Mouse (Mus musculus): ENCODE measurements around the gene Taf11. TPM values are rescaled to one million over a fixed set of nuclear protein-coding genes. Genes with fewer than 3 reads are reported as not detected.

The Taf11 gene
- polyA plus RNA-seq, 1 experiment = 30.4 TPM

- H3K36me3 ChIP-seq (ENCODE audit: control insufficient read depth, insufficient read depth, low read length) = no peaks in the 10 kb centered on the region
- peaks cover 2% of the 10 kb centered on the region for H3K4me1 ChIP-seq (ENCODE audit: control insufficient read depth, insufficient read depth, low read length)
- H3K4me3 ChIP-seq (ENCODE audit: control insufficient read depth, low read depth, low read length) = peak overlapping the region; percentile 81
- TF ChIP-seq CTCF (IDR thresholded peaks at IDR 0.05; ENCODE audit: control insufficient read depth, insufficient read depth, insufficient replicate concordance, low read depth, low read length) = no peak
- TF ChIP-seq POLR2A (IDR thresholded peaks at IDR 0.05; ENCODE audit: control insufficient read depth, low read depth, low read length) = no peak
- H3K27ac ChIP-seq (ENCODE audit: control insufficient read depth, insufficient read depth, low read depth, low read length) = no peak overlapping the region
- H3K27me3 ChIP-seq (ENCODE audit: control insufficient read depth, insufficient read depth, low read length) = no peaks in the 10 kb centered on the region
Measured at GRCm38 (mm10) chr17:27871851-27872250, 37.8 kb downstream of the Taf11 start.

- no peak for TF ChIP-seq CTCF (IDR thresholded peaks at IDR 0.05; ENCODE audit: control insufficient read depth, insufficient read depth, insufficient replicate concordance, low read depth, low read length)
- TF ChIP-seq POLR2A (IDR thresholded peaks at IDR 0.05; ENCODE audit: control insufficient read depth, low read depth, low read length) = no peak
- Histone ChIP-seq H3K36me3 (ENCODE audit: control insufficient read depth, insufficient read depth, low read length) (no peaks in the 10 kb centered on the region), H3K4me3 (ENCODE audit: control insufficient read depth, low read depth, low read length) (no peak overlapping the region), H3K4me1 (ENCODE audit: control insufficient read depth, insufficient read depth, low read length) (no peaks in the 10 kb centered on the region; the same call in 1 of the 2 replicates), H3K27ac (ENCODE audit: control insufficient read depth, insufficient read depth, low read depth, low read length) (no peak overlapping the region), H3K27me3 (ENCODE audit: control insufficient read depth, insufficient read depth, low read length) (no peaks in the 10 kb centered on the region)
Measured at GRCm38 (mm10) chr17:27866737-27867136, 42.9 kb downstream of the Taf11 start.

- no peak overlapping the region for H3K27ac ChIP-seq (ENCODE audit: control insufficient read depth, insufficient read depth, low read depth, low read length)
- TF ChIP-seq POLR2A (IDR thresholded peaks at IDR 0.05; ENCODE audit: control insufficient read depth, low read depth, low read length) = no peak
- TF ChIP-seq CTCF (IDR thresholded peaks at IDR 0.05; ENCODE audit: control insufficient read depth, insufficient read depth, insufficient replicate concordance, low read depth, low read length) = no peak
- H3K36me3 ChIP-seq (ENCODE audit: control insufficient read depth, insufficient read depth, low read length) = no peaks in the 10 kb centered on the region
- H3K4me1 ChIP-seq (ENCODE audit: control insufficient read depth, insufficient read depth, low read length) = no peaks in the 10 kb centered on the region; the same call in 1 of the 2 replicates
- no peaks in the 10 kb centered on the region for H3K27me3 ChIP-seq (ENCODE audit: control insufficient read depth, insufficient read depth, low read length)
- no peak overlapping the region for H3K4me3 ChIP-seq (ENCODE audit: control insufficient read depth, low read depth, low read length)
Measured at GRCm38 (mm10) chr17:27865461-27865860, 44.2 kb downstream of the Taf11 start.

GRCm38 (mm10) chr17:27859131-27859530, 50.5 kb downstream of the Taf11 start:
- Histone ChIP-seq H3K36me3 (ENCODE audit: control insufficient read depth, insufficient read depth, low read length) (no peaks in the 10 kb centered on the region), H3K27ac (ENCODE audit: control insufficient read depth, insufficient read depth, low read depth, low read length) (no peak overlapping the region), H3K4me1 (ENCODE audit: control insufficient read depth, insufficient read depth, low read length) (peaks cover 5% of the 10 kb centered on the region), H3K4me3 (ENCODE audit: control insufficient read depth, low read depth, low read length) (no peak overlapping the region), H3K27me3 (ENCODE audit: control insufficient read depth, insufficient read depth, low read length) (no peaks in the 10 kb centered on the region)
- TF ChIP-seq CTCF (IDR thresholded peaks at IDR 0.05; ENCODE audit: control insufficient read depth, insufficient read depth, insufficient replicate concordance, low read depth, low read length) (no peak), POLR2A (IDR thresholded peaks at IDR 0.05; ENCODE audit: control insufficient read depth, low read depth, low read length) (no peak)

- H3K27ac ChIP-seq (ENCODE audit: control insufficient read depth, insufficient read depth, low read depth, low read length) = no peak overlapping the region
- H3K4me3 ChIP-seq (ENCODE audit: control insufficient read depth, low read depth, low read length) = no peak overlapping the region
- H3K36me3 ChIP-seq (ENCODE audit: control insufficient read depth, insufficient read depth, low read length) = no peaks in the 10 kb centered on the region
- H3K27me3 ChIP-seq (ENCODE audit: control insufficient read depth, insufficient read depth, low read length) = no peaks in the 10 kb centered on the region
- peaks cover 5% of the 10 kb centered on the region for H3K4me1 ChIP-seq (ENCODE audit: control insufficient read depth, insufficient read depth, low read length)
- no peak for TF ChIP-seq POLR2A (IDR thresholded peaks at IDR 0.05; ENCODE audit: control insufficient read depth, low read depth, low read length)
- no peak for TF ChIP-seq CTCF (IDR thresholded peaks at IDR 0.05; ENCODE audit: control insufficient read depth, insufficient read depth, insufficient replicate concordance, low read depth, low read length)
Measured at GRCm38 (mm10) chr17:27857649-27858475, 51.8 kb downstream of the Taf11 start.

- peak overlapping the region; percentile 92 for H3K4me3 ChIP-seq (ENCODE audit: control insufficient read depth, low read depth, low read length)
- no peak for TF ChIP-seq POLR2A (IDR thresholded peaks at IDR 0.05; ENCODE audit: control insufficient read depth, low read depth, low read length)
- TF ChIP-seq CTCF (IDR thresholded peaks at IDR 0.05; ENCODE audit: control insufficient read depth, insufficient read depth, insufficient replicate concordance, low read depth, low read length) = no peak
- H3K27me3 ChIP-seq (ENCODE audit: control insufficient read depth, insufficient read depth, low read length) = no peaks in the 10 kb centered on the region
- H3K27ac ChIP-seq (ENCODE audit: control insufficient read depth, insufficient read depth, low read depth, low read length) = peak overlapping the region; percentile 70
- H3K4me1 ChIP-seq (ENCODE audit: control insufficient read depth, insufficient read depth, low read length) = peaks cover 5% of the 10 kb centered on the region
- H3K36me3 ChIP-seq (ENCODE audit: control insufficient read depth, insufficient read depth, low read length) = no peaks in the 10 kb centered on the region; the same call in 1 of the 2 replicates
Measured at GRCm38 (mm10) chr17:27856798-27857648, 52.6 kb downstream of the Taf11 start.

- peak within 1 kb of the TSS; percentile 70 for H3K27ac ChIP-seq (ENCODE audit: control insufficient read depth, insufficient read depth, low read depth, low read length)
- no peaks in the 10 kb centered on the region; the same call in 1 of the 2 replicates for H3K36me3 ChIP-seq (ENCODE audit: control insufficient read depth, insufficient read depth, low read length)
- H3K4me3 ChIP-seq (ENCODE audit: control insufficient read depth, low read depth, low read length) = peak within 1 kb of the TSS; percentile 92
- TF ChIP-seq CTCF (IDR thresholded peaks at IDR 0.05; ENCODE audit: control insufficient read depth, insufficient read depth, insufficient replicate concordance, low read depth, low read length) (no peak), POLR2A (IDR thresholded peaks at IDR 0.05; ENCODE audit: control insufficient read depth, low read depth, low read length) (peak; percentile 37)
- H3K27me3 ChIP-seq (ENCODE audit: control insufficient read depth, insufficient read depth, low read length) = no peaks in the 10 kb centered on the region
- peaks cover 5% of the 10 kb centered on the region for H3K4me1 ChIP-seq (ENCODE audit: control insufficient read depth, insufficient read depth, low read length)
Measured at GRCm38 (mm10) chr17:27856265-27856797, 53.3 kb downstream of the Taf11 start, which contains the start of gene Uhrf1bp1. Uhrf1bp1 (plus strand) TSS chr17:27856441.

Other genes starting within 250 kb of the Taf11 start
- gene Spdef, start 180.9 kb downstream of the Taf11 start, polyA plus RNA-seq (2012; rRNA removed) = 4.8 and 4.9 TPM in 2 replicates
- gene D17Wsu92e, start 89.2 kb downstream of the Taf11 start, polyA plus RNA-seq (2012; rRNA removed) = 109 and 111 TPM in 2 replicates
- gene Snrpc, start 71.7 kb downstream of the Taf11 start, polyA plus RNA-seq (2012; rRNA removed) = 173 and 198 TPM in 2 replicates
- 16.7 and 17.0 TPM in 2 replicates for gene Uhrf1bp1, start 53.4 kb downstream of the Taf11 start, polyA plus RNA-seq (2012; rRNA removed)
- 16.1 and 18.2 TPM in 2 replicates for gene Anks1, start 538 bp downstream of the Taf11 start, polyA plus RNA-seq (2012; rRNA removed)
- gene Tcp11, start 170.8 kb upstream of the Taf11 start, polyA plus RNA-seq (2012; rRNA removed) = 4,001 and 4,433 TPM in 2 replicates
- gene Scube3, start 232.3 kb upstream of the Taf11 start, polyA plus RNA-seq (2012; rRNA removed) = 3.2 and 3.4 TPM in 2 replicates